Mouse (Mus musculus): ENCODE measurements around the gene Ick. TPM values are rescaled to one million over a fixed set of nuclear protein-coding genes. Genes with fewer than 3 reads are reported as not detected.
A peak's percentile ranks its signal among the peaks of the same experiment; 100 is the strongest.

The Ick gene
- polyA plus RNA-seq, 1 experiment from 2014 or later, result 31.8 TPM

DNA sequence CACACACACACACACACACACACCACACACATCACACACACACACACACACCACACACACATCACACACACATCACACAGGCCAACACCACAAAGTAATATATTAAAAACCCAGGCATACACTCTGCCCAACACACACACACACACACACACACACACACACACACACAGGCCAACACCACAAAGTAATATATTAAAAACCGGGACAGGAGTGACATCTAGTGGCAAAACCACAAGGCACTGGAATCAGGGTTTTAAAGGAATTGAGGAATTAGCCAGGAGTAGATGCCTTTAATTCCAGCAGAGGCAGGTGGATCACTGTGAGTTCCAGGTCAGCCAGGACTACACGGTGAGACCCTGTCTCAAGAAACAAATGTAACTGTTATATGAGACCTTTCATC is 30.8 kb upstream of the Ick start:
- H3K4me2 ChIP-seq (ENCODE audit: low read length), result no peak overlapping the region
- H3K4me1 ChIP-seq (ENCODE audit: control insufficient read depth, insufficient read depth, low read depth, low read length), result no peaks in the 10 kb centered on the region
- ATAC-seq, result no peak
- H3K4me3 ChIP-seq (ENCODE audit: low read length), result no peak overlapping the region
- WGBS, result 35% methylated on average over 2 of the region's 2 CpGs
- H3K9ac ChIP-seq (ENCODE audit: low read depth, low read length), result no peak overlapping the region
- H3K27ac ChIP-seq (ENCODE audit: low read depth, low read length), result no peak overlapping the region
- no peaks in the 10 kb centered on the region for H3K27me3 ChIP-seq (replicated peaks; ENCODE audit: control insufficient read depth, insufficient read depth, low read length)
- H3K36me3 ChIP-seq (ENCODE audit: control insufficient read depth, insufficient read depth, low read length), result peaks cover 14% of the 10 kb centered on the region
- H3K9me3 ChIP-seq (ENCODE audit: control insufficient read depth, low read length), result no peaks in the 10 kb centered on the region

DNA sequence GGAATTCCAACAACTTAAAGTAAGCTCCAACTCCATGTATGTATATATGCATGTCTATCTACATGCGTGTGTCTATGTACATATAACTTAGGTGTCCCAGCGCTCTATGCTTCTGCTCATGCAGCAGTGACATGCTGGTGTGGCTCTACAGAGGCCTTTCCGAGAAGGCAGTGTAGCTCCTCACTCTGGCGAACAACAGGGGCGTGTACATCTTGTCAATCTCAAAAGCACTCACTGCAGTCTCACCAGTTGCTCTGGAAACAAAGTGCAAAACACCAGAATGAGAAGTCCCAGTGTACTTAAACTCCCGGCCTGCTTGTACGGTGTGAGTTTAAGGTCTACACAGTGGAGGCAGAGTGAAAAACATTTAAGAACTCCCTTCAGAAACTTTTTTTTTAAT is 27.2 kb upstream of the Ick start:
- Histone ChIP-seq H3K9me3 (ENCODE audit: control insufficient read depth, low read length) (no peaks in the 10 kb centered on the region), H3K4me2 (ENCODE audit: low read length) (no peak overlapping the region), H3K36me3 (ENCODE audit: control insufficient read depth, insufficient read depth, low read length) (peaks cover 39% of the 10 kb centered on the region), H3K9ac (ENCODE audit: low read depth, low read length) (no peak overlapping the region), H3K27ac (ENCODE audit: low read depth, low read length) (no peak overlapping the region), H3K4me1 (ENCODE audit: control insufficient read depth, insufficient read depth, low read depth, low read length) (no peaks in the 10 kb centered on the region), H3K4me3 (ENCODE audit: low read length) (no peak overlapping the region), H3K27me3 (replicated peaks; ENCODE audit: control insufficient read depth, insufficient read depth, low read length) (no peaks in the 10 kb centered on the region)
- ATAC-seq, result no peak
- WGBS, result 63% methylated on average over 7 of the region's 7 CpGs

DNA sequence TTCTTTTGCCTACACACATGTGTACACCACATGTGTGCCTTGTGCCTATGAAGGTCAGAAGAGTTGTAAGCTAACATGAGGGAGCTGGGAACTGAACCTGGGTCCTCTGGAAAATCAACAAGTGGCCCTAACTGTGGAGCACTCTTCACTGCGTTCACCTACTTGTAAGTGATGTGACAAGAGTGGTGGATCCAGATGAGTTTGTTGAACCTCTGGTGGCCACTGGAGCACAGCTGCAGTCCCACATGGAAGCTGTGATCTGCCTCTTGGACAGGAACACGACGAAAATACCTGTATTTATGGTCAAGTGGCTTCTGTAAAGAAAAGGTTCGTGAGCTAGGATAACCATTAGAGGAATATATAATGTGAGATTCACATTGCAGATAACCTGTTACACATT is 24.7 kb upstream of the Ick start:
- H3K9ac ChIP-seq (ENCODE audit: low read depth, low read length), result no peak overlapping the region
- H3K4me2 ChIP-seq (ENCODE audit: low read length), result no peak overlapping the region
- H3K36me3 ChIP-seq (ENCODE audit: control insufficient read depth, insufficient read depth, low read length), result peaks cover 44% of the 10 kb centered on the region
- WGBS, result 90% methylated on average over 4 of the region's 4 CpGs
- H3K27ac ChIP-seq (ENCODE audit: low read depth, low read length), result no peak overlapping the region
- H3K9me3 ChIP-seq (ENCODE audit: control insufficient read depth, low read length), result no peaks in the 10 kb centered on the region
- ATAC-seq, result no peak
- no peaks in the 10 kb centered on the region for H3K27me3 ChIP-seq (replicated peaks; ENCODE audit: control insufficient read depth, insufficient read depth, low read length)
- no peaks in the 10 kb centered on the region for H3K4me1 ChIP-seq (ENCODE audit: control insufficient read depth, insufficient read depth, low read depth, low read length)
- H3K4me3 ChIP-seq (ENCODE audit: low read length), result no peak overlapping the region

DNA sequence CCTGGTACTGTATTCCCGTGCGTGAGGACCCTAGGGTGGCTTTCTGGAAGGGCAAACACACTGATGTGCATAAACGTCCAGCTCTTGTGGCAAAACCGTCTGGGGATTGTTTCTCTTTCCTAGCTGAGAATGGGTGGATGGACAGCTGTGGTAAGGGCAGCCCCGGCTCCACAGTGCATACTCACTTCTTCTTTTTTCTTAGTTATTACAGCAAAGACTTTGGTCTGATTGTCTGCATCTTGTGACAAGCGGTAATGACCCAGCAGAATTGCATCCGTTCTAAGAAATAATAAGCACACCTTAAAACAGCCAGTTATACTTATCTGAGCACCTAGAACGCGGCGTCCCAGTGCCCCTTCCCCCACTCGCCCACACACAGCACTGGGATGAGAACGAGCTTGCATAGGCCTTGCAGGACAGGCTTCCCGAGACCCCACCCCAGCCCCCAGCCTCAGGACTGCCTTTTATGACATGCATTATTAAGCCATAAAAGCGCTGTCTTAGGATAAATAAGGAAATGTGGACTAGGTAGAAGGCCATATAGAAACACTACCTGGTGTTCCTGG is 23.2 kb upstream of the Ick start:
- H3K27me3 ChIP-seq (replicated peaks; ENCODE audit: control insufficient read depth, insufficient read depth, low read length), result no peaks in the 10 kb centered on the region
- ATAC-seq, result no peak
- no peak overlapping the region for H3K4me2 ChIP-seq (ENCODE audit: low read length)
- no peaks in the 10 kb centered on the region for H3K4me1 ChIP-seq (ENCODE audit: control insufficient read depth, insufficient read depth, low read depth, low read length)
- no peak overlapping the region for H3K27ac ChIP-seq (ENCODE audit: low read depth, low read length)
- H3K9ac ChIP-seq (ENCODE audit: low read depth, low read length), result no peak overlapping the region
- H3K9me3 ChIP-seq (ENCODE audit: control insufficient read depth, low read length), result no peaks in the 10 kb centered on the region
- 91% methylated on average over 14 of the region's 14 CpGs for WGBS
- H3K4me3 ChIP-seq (ENCODE audit: low read length), result no peak overlapping the region
- peaks cover 42% of the 10 kb centered on the region for H3K36me3 ChIP-seq (ENCODE audit: control insufficient read depth, insufficient read depth, low read length)

DNA sequence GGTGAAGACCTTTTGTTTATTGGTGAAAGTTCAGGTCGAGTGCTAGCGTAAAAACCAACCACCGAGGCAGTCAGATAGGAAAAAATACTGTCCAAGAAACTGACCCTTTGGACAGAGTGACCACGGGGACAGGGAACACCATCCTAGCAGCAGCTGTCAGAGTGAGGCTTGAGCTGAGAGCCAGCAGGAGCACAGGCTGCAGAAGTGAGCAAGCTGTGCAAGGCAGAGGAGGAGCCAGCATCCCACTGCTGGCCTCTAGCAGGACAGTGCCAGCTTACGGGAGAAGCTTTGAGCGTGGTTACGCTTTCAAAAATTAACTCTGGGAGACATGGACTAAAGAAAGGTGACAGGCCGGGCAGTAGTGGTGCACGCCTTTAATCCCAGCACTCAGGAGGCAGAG is 21.2 kb upstream of the Ick start:
- no peaks in the 10 kb centered on the region for H3K4me1 ChIP-seq (ENCODE audit: control insufficient read depth, insufficient read depth, low read depth, low read length)
- H3K4me2 ChIP-seq (ENCODE audit: low read length), result no peak overlapping the region
- H3K9ac ChIP-seq (ENCODE audit: low read depth, low read length), result no peak overlapping the region
- no peak overlapping the region for H3K4me3 ChIP-seq (ENCODE audit: low read length)
- no peaks in the 10 kb centered on the region for H3K27me3 ChIP-seq (replicated peaks; ENCODE audit: control insufficient read depth, insufficient read depth, low read length)
- peaks cover 31% of the 10 kb centered on the region for H3K36me3 ChIP-seq (ENCODE audit: control insufficient read depth, insufficient read depth, low read length)
- 82% methylated on average over 9 of the region's 9 CpGs for WGBS
- H3K27ac ChIP-seq (ENCODE audit: low read depth, low read length), result no peak overlapping the region
- H3K9me3 ChIP-seq (ENCODE audit: control insufficient read depth, low read length), result no peaks in the 10 kb centered on the region
- no peak for ATAC-seq

DNA sequence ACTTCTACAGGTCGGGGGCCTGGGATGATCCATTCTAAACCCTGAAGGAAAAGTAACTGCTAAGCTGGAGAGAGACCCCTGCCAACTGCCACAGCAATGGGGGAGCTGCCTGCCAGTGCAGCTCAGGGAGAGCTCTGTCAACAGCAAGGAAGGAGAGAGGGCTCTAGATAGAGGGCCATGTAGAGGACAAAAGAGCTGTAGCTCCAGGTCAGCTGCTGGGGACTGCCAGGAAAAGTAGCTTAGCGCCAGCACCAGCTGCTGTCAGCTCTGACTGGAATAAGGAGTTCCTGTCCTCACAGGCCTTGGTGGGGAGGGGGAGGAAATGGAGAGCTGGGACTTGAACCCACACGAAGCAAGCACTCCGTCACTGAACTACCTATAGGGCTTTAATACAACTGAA is 20.5 kb upstream of the Ick start:
- Histone ChIP-seq H3K4me2 (ENCODE audit: low read length) (no peak overlapping the region), H3K9ac (ENCODE audit: low read depth, low read length) (no peak overlapping the region), H3K4me1 (ENCODE audit: control insufficient read depth, insufficient read depth, low read depth, low read length) (no peaks in the 10 kb centered on the region), H3K4me3 (ENCODE audit: low read length) (no peak overlapping the region), H3K27me3 (replicated peaks; ENCODE audit: control insufficient read depth, insufficient read depth, low read length) (no peaks in the 10 kb centered on the region), H3K27ac (ENCODE audit: low read depth, low read length) (no peak overlapping the region), H3K9me3 (ENCODE audit: control insufficient read depth, low read length) (no peaks in the 10 kb centered on the region), H3K36me3 (ENCODE audit: control insufficient read depth, insufficient read depth, low read length) (peaks cover 30% of the 10 kb centered on the region)
- ATAC-seq, result peak; percentile 41; the same call in 1 of the 2 replicates
- WGBS, result 73% methylated on average over 4 of the region's 4 CpGs

DNA sequence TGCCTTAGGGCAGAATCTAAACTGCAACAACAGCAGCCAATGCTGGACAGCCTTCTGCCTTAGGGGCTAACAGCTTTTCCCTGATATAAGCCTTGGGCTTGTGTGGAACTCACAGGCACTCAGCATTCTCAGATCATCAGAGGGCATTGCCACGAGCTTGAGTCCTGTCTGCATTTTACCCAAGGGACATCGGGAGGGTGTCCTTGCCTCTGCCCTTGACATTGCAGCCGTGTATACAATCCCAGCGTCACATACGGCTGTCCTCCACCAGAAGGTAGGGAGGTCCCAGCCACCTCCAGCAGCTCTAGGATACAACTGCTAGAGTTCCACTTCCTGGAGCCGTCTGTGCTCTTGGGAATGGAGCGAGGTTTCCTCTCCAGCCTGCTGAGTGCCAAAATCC is 20.0 kb upstream of the Ick start:
- Histone ChIP-seq H3K4me1 (ENCODE audit: control insufficient read depth, insufficient read depth, low read depth, low read length) (no peaks in the 10 kb centered on the region), H3K9me3 (ENCODE audit: control insufficient read depth, low read length) (no peaks in the 10 kb centered on the region), H3K4me2 (ENCODE audit: low read length) (no peak overlapping the region), H3K27ac (ENCODE audit: low read depth, low read length) (no peak overlapping the region), H3K27me3 (replicated peaks; ENCODE audit: control insufficient read depth, insufficient read depth, low read length) (no peaks in the 10 kb centered on the region), H3K9ac (ENCODE audit: low read depth, low read length) (no peak overlapping the region), H3K36me3 (ENCODE audit: control insufficient read depth, insufficient read depth, low read length) (peaks cover 33% of the 10 kb centered on the region), H3K4me3 (ENCODE audit: low read length) (no peak overlapping the region)
- ATAC-seq, result no peak
- WGBS, result 76% methylated on average over 7 of the region's 7 CpGs

DNA sequence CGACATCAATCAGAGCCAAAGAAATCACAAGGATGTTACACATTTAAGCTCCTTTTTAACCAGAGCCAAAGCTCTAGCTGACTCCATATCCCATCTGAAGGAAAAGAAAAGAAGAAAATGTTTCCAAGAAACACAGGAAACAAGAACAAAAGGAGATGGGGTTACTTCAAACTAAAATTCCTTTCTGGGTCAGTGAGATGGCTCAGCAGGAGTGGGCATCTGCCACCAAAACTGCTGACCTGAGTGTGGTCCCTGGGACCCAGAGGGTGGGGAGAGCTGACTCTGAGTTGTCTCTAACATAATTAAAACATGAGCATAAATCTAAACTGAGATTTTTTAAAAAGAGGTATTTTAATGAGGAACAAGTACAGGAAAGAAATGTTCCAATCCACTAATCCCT is 19.1 kb upstream of the Ick start:
- H3K4me1 ChIP-seq (ENCODE audit: control insufficient read depth, insufficient read depth, low read depth, low read length), result no peaks in the 10 kb centered on the region
- WGBS, result 75% methylated on average over 1 of the region's 1 CpGs
- H3K27ac ChIP-seq (ENCODE audit: low read depth, low read length), result no peak overlapping the region
- no peaks in the 10 kb centered on the region for H3K9me3 ChIP-seq (ENCODE audit: control insufficient read depth, low read length)
- no peak overlapping the region for H3K4me2 ChIP-seq (ENCODE audit: low read length)
- no peak overlapping the region for H3K4me3 ChIP-seq (ENCODE audit: low read length)
- no peak overlapping the region for H3K9ac ChIP-seq (ENCODE audit: low read depth, low read length)
- no peaks in the 10 kb centered on the region for H3K27me3 ChIP-seq (replicated peaks; ENCODE audit: control insufficient read depth, insufficient read depth, low read length)
- H3K36me3 ChIP-seq (ENCODE audit: control insufficient read depth, insufficient read depth, low read length), result peaks cover 24% of the 10 kb centered on the region
- no peak for ATAC-seq

DNA sequence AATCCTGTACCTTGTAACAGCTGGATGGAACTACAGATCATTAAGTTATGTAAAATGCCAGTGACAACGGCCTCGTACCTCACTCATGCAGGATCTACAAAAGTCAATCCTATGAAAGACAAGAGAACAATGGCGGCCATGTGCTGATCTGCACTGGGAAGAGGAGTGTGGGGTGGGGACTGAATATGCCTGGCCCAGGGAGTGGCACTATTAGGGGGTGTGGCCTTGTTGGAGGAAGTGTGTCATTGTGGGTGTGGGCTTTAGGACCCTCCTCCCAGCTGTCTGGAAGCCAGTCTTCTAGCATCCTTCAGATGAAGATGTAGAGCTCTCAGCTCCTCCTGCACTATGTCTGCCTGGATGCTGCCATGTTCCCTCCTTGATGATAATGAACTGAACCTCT is 18.4 kb upstream of the Ick start:
- no peaks in the 10 kb centered on the region for H3K4me1 ChIP-seq (ENCODE audit: control insufficient read depth, insufficient read depth, low read depth, low read length)
- H3K4me2 ChIP-seq (ENCODE audit: low read length), result no peak overlapping the region
- H3K9me3 ChIP-seq (ENCODE audit: control insufficient read depth, low read length), result no peaks in the 10 kb centered on the region
- ATAC-seq, result 0 out of 2 replicates have a peak, but pooled peaks have one; percentile 17
- peaks cover 26% of the 10 kb centered on the region for H3K36me3 ChIP-seq (ENCODE audit: control insufficient read depth, insufficient read depth, low read length)
- H3K4me3 ChIP-seq (ENCODE audit: low read length), result no peak overlapping the region
- no peak overlapping the region for H3K27ac ChIP-seq (ENCODE audit: low read depth, low read length)
- H3K27me3 ChIP-seq (replicated peaks; ENCODE audit: control insufficient read depth, insufficient read depth, low read length), result no peaks in the 10 kb centered on the region
- WGBS, result 86% methylated on average over 3 of the region's 3 CpGs
- no peak overlapping the region for H3K9ac ChIP-seq (ENCODE audit: low read depth, low read length)

DNA sequence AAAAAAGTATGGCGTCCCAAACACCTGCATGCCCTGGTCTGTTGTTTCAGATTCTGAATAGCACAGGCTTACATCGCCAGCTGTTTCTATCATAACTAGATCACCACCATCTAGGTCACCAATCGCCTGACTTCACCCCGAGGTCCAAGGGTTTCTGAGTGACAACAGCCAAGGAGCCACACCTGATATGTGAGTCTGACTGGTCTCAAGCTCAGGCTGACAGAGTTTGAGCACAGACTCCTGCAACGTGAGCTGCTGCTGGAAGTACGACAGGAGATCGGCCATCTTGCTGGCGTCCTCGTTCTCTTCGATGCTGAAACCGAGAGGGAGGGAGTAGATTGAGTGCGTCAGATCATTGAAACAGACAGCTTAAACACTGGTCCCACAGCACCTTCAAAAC is 13.3 kb upstream of the Ick start:
- 92% methylated on average over 12 of the region's 12 CpGs for WGBS
- no peak for ATAC-seq
- Histone ChIP-seq H3K9ac (ENCODE audit: low read depth, low read length) (no peak overlapping the region), H3K4me2 (ENCODE audit: low read length) (no peak overlapping the region), H3K4me3 (ENCODE audit: low read length) (no peak overlapping the region), H3K36me3 (ENCODE audit: control insufficient read depth, insufficient read depth, low read length) (peaks cover 37% of the 10 kb centered on the region), H3K9me3 (ENCODE audit: control insufficient read depth, low read length) (no peaks in the 10 kb centered on the region), H3K4me1 (ENCODE audit: control insufficient read depth, insufficient read depth, low read depth, low read length) (no peaks in the 10 kb centered on the region), H3K27me3 (replicated peaks; ENCODE audit: control insufficient read depth, insufficient read depth, low read length) (no peaks in the 10 kb centered on the region), H3K27ac (ENCODE audit: low read depth, low read length) (no peak overlapping the region)

All from hindbrain, embryonic 16.5 days (tissue).